Mouse (Mus musculus) hindbrain, embryonic 14.5 days (tissue): ENCODE data around the gene Ttc23l. TPM values are rescaled to one million over a fixed set of nuclear protein-coding genes. Genes with fewer than 3 reads are reported as not detected.

Source experiments
- ATAC-seq: fragments of 200-750 bp; cut with Nextera tagmentation; 2 replicates; pipeline ENCODE4 v1.8.0; 2017; ENCODE audit warnings: moderate number of reproducible peaks, mild to moderate bottlenecking, moderate TSS enrichment, moderate library complexity; ENCODE audit not compliant: low FRiP score
- DNase-seq: peaks from one replicate; pipeline ENCODE4 v3.0.0-alpha.2; 2015; ENCODE audit warnings: low spot score
- H3K27ac ChIP-seq: fragments of 300-500 bp; sonication (generic); 2 replicates; pipeline ENCODE4 v1.5.1; 2014; ENCODE audit warnings: mild to moderate bottlenecking, moderate library complexity
- H3K27me3 ChIP-seq: fragments of 300-500 bp; sonication (generic); 2 replicates; pipeline ENCODE4 v1.6.1; 2014; ENCODE audit warnings: mild to moderate bottlenecking, low read length, mixed read lengths; ENCODE audit not compliant: control insufficient read depth, insufficient read depth
- H3K36me3 ChIP-seq: fragments of 300-500 bp; sonication (generic); replicated peaks from 2 replicates; pipeline ENCODE4 v1.6.1; 2014; ENCODE audit not compliant: control insufficient read depth, insufficient read depth
- H3K4me1 ChIP-seq: fragments of 300-500 bp; sonication (generic); replicated peaks from 2 replicates; pipeline ENCODE4 v1.6.1; 2014; ENCODE audit warnings: antibody characterized with exemption, low read length, mixed read lengths; ENCODE audit not compliant: control insufficient read depth, insufficient read depth
- H3K4me2 ChIP-seq: fragments of 300-500 bp; sonication (generic); replicated peaks from 2 replicates; pipeline ENCODE4 v1.6.1; 2014; ENCODE audit warnings: mild to moderate bottlenecking, moderate library complexity
- H3K4me3 ChIP-seq: fragments of 300-500 bp; sonication (generic); replicated peaks from 2 replicates; pipeline ENCODE4 v1.5.1; 2014; ENCODE audit warnings: mild to moderate bottlenecking, low read length
- H3K9ac ChIP-seq: fragments of 300-500 bp; sonication (generic); 2 replicates; pipeline ENCODE4 v1.6.1; 2014
- H3K9me3 ChIP-seq: fragments of 300-500 bp; sonication (generic); 2 replicates; pipeline ENCODE4 v1.6.1; 2016; ENCODE audit warnings: low read length; ENCODE audit not compliant: control insufficient read depth
- WGBS: fragments of 180-500 bp; shearing (Covaris S2); extraction: QIAGEN DNeasy Blood & Tissue Kit; methylation state at CpG from one replicate; pipeline ENCODE4 v1.1.7; 2014; 5-methylcytosine and 5-hydroxymethylcytosine counted together
- polyA plus RNA-seq: library from polyadenylated mRNA; unstranded; fragments of >200 nt; fragmentation: Nextera tagmentation; extraction: Ambion mirVana; gene quantifications from 2 replicates; pipeline ENCODE4 v1.2.1, GENCODE M21; 2014

Gene Ttc23l
- polyA plus RNA-seq: not detected in 2 replicates

GRCm38 (mm10) chr15:10558465-10558864 lies at the start of gene Ttc23l:
Gene Ttc23l (minus strand): TSS chr15:10558668.
- Histone ChIP-seq H3K27ac (no peak within 1 kb of the TSS), H3K4me2 (no peak within 1 kb of the TSS), H3K9me3 (no peaks in the 10 kb centered on the region), H3K27me3 (no peaks in the 10 kb centered on the region), H3K4me1 (no peaks in the 10 kb centered on the region), H3K36me3 (no peaks in the 10 kb centered on the region), H3K4me3 (no peak within 1 kb of the TSS), H3K9ac (no peak within 1 kb of the TSS)
- 83% methylated on average over 13 of the region's 13 CpGs for WGBS
- ATAC-seq (no peak), DNase-seq (no peak)

- ATAC-seq (no peak), DNase-seq (no peak)
- Histone ChIP-seq H3K4me1 (peaks cover 7% of the 10 kb centered on the region; the same call in 1 of the 2 replicates), H3K36me3 (no peaks in the 10 kb centered on the region), H3K27ac (no peak overlapping the region), H3K9me3 (0 out of 2 replicates have a peak, but pooled peaks cover 5% of the 10 kb centered on the region), H3K9ac (no peak overlapping the region), H3K4me2 (no peak overlapping the region), H3K27me3 (no peaks in the 10 kb centered on the region), H3K4me3 (no peak overlapping the region)
- WGBS: 59% methylated on average over 7 of the region's 7 CpGs
Measured at GRCm38 (mm10) chr15:10599413-10599812, 40.9 kb upstream of the Ttc23l start.

- H3K4me2 ChIP-seq: no peak overlapping the region
- no peak overlapping the region for H3K4me3 ChIP-seq
- no peaks in the 10 kb centered on the region for H3K9me3 ChIP-seq
- WGBS: 43% methylated on average over 16 of the region's 16 CpGs
- H3K27ac ChIP-seq: no peak overlapping the region
- peaks cover 7% of the 10 kb centered on the region; the same call in 1 of the 2 replicates for H3K4me1 ChIP-seq
- no peaks in the 10 kb centered on the region for H3K36me3 ChIP-seq
- H3K27me3 ChIP-seq: no peaks in the 10 kb centered on the region
- DNase-seq: no peak
- H3K9ac ChIP-seq: no peak overlapping the region
- ATAC-seq: no peak
Measured at GRCm38 (mm10) chr15:10598259-10599225, 40.1 kb upstream of the Ttc23l start.

- Histone ChIP-seq H3K27me3 (no peaks in the 10 kb centered on the region), H3K4me3 (no peak overlapping the region), H3K27ac (no peak overlapping the region), H3K9me3 (no peaks in the 10 kb centered on the region), H3K9ac (no peak overlapping the region), H3K36me3 (no peaks in the 10 kb centered on the region), H3K4me2 (no peak overlapping the region), H3K4me1 (peaks cover 7% of the 10 kb centered on the region; the same call in 1 of the 2 replicates)
- 93% methylated on average over 9 of the region's 9 CpGs for WGBS
- DNase-seq (no peak), ATAC-seq (no peak)
Measured at GRCm38 (mm10) chr15:10596871-10597270, 38.4 kb upstream of the Ttc23l start.

- DNase-seq (no peak), ATAC-seq (no peak)
- Histone ChIP-seq H3K27me3 (no peaks in the 10 kb centered on the region), H3K4me2 (no peak overlapping the region), H3K27ac (no peak overlapping the region), H3K4me1 (peaks cover 7% of the 10 kb centered on the region; the same call in 1 of the 2 replicates), H3K9me3 (no peaks in the 10 kb centered on the region), H3K4me3 (no peak overlapping the region), H3K36me3 (no peaks in the 10 kb centered on the region), H3K9ac (no peak overlapping the region)
- WGBS: 80% methylated on average over 6 of the region's 6 CpGs
Measured at GRCm38 (mm10) chr15:10595408-10595807, 36.9 kb upstream of the Ttc23l start.

GRCm38 (mm10) chr15:10594910-10595309 lies 36.4 kb upstream of the Ttc23l start:
- Histone ChIP-seq H3K36me3 (no peaks in the 10 kb centered on the region), H3K4me2 (no peak overlapping the region), H3K9me3 (no peaks in the 10 kb centered on the region), H3K9ac (no peak overlapping the region), H3K4me1 (peaks cover 7% of the 10 kb centered on the region; the same call in 1 of the 2 replicates), H3K27me3 (no peaks in the 10 kb centered on the region), H3K27ac (no peak overlapping the region), H3K4me3 (no peak overlapping the region)
- DNase-seq: no peak
- ATAC-seq: no peak
- WGBS: 90% methylated on average over 10 of the region's 10 CpGs

GRCm38 (mm10) chr15:10593094-10593493 lies 34.6 kb upstream of the Ttc23l start:
- Histone ChIP-seq H3K4me1 (no peaks in the 10 kb centered on the region), H3K4me3 (no peak overlapping the region), H3K9ac (no peak overlapping the region), H3K27me3 (no peaks in the 10 kb centered on the region), H3K27ac (no peak overlapping the region), H3K9me3 (no peaks in the 10 kb centered on the region), H3K36me3 (no peaks in the 10 kb centered on the region), H3K4me2 (no peak overlapping the region)
- ATAC-seq (no peak), DNase-seq (no peak)
- WGBS: 90% methylated on average over 6 of the region's 6 CpGs

GRCm38 (mm10) chr15:10586565-10586964 lies 28.1 kb upstream of the Ttc23l start:
- WGBS: 82% methylated on average over 2 of the region's 2 CpGs
- Histone ChIP-seq H3K27ac (no peak overlapping the region), H3K4me3 (no peak overlapping the region), H3K9me3 (no peaks in the 10 kb centered on the region), H3K4me1 (no peaks in the 10 kb centered on the region), H3K36me3 (no peaks in the 10 kb centered on the region), H3K27me3 (no peaks in the 10 kb centered on the region), H3K4me2 (no peak overlapping the region), H3K9ac (no peak overlapping the region)
- DNase-seq: no peak
- ATAC-seq: no peak

GRCm38 (mm10) chr15:10584359-10585187 lies 26.1 kb upstream of the Ttc23l start:
- Histone ChIP-seq H3K4me3 (no peak overlapping the region), H3K9me3 (no peaks in the 10 kb centered on the region), H3K4me2 (no peak overlapping the region), H3K27me3 (no peaks in the 10 kb centered on the region), H3K27ac (0 out of 2 replicates have a peak overlapping the region, but pooled peaks have one; percentile 49), H3K9ac (no peak overlapping the region), H3K36me3 (no peaks in the 10 kb centered on the region), H3K4me1 (no peaks in the 10 kb centered on the region)
- WGBS: 63% methylated on average over 10 of the region's 10 CpGs
- DNase-seq: no peak
- peak; percentile 60 for ATAC-seq
